Mouse (Mus musculus) erythroblast, adult 5-6 weeks (primary cell): Measurements from ENCODE around the gene Arhgef11. TPM values are rescaled to one million over a fixed set of nuclear protein-coding genes. Genes with fewer than 3 reads are reported as not detected.
"Not testable (repeated sequence)": the region's sequence is repeated elsewhere in the genome, so short reads cannot be mapped to it uniquely, and the experiment has no call there.

Experiments used
- ATAC-seq: replicated peaks from 2 replicates; pipeline ENCODE4 v1.8.0; 2016; ENCODE audit warnings: moderate number of reproducible peaks, mild to moderate bottlenecking, moderate TSS enrichment, inconsistent platforms; ENCODE audit not compliant: poor library complexity, low FRiP score, severe bottlenecking
- total RNA-seq, 2 experiments: library from RNA; stranded (forward) in 1 of 2; stranded (reverse) in 1 of 2; fragments of 150-400 nt in 1 of 2; fragments of 200-764, 138-1000 nt in 1 of 2; gene quantifications; 2 replicates each; pipeline versions ENCODE4 v1.2.3 to v1.2.4; 2015 to 2017; ENCODE audit warnings: low replicate concordance in 2 of 2

The Arhgef11 gene
- 1.9 and 4.4 TPM in 2 replicates for total RNA-seq (2015; ENCODE audit: low replicate concordance)
- total RNA-seq (2017; ENCODE audit: low replicate concordance): 2.2 and 2.8 TPM in 2 replicates

DNA sequence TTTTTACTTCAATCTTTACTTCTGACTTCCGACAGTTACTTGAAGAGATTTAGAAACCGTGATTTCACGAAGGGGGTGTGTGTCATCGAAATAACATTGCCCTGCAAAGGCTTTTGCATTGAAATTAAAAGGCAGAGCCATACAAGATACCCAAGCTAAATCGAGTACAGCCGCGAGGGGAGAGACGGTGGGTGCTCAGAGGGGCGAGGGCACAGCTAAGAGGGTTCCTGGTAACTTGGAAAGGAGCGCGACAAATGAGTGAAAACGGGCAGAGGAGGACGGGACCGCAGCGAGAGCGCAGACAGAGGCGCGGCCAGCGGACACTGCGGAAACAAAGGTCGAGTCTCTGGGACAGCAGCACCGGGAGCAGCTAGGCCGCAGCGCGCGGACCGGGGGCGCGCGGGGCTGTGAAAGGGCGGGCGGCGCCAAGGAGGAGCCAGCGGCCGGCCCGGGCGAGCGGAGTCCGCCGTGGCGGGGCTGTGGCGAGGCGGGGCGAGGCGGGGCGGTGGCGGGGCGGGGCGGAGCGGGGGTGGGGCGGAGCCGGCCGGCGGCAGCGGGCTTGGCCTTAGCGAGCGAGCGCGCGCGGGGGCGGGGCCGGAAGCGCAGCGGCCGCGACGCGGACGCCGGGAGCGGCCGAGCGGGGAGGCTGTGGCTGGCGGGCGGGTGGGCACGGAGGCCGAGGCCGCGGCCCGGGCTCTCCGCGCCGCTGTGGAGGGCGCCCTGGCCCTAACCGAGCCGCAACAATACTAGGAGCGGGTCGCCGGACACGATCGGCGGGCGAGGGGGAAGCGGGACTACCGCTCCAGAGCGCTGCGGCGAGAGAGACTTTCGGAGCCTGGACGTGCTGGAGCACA is at the start of gene Arhgef11:
Arhgef11 (plus strand) TSS at position 603 of the 854 bp plus-strand sequence.
- peak; percentile 80 for ATAC-seq

DNA sequence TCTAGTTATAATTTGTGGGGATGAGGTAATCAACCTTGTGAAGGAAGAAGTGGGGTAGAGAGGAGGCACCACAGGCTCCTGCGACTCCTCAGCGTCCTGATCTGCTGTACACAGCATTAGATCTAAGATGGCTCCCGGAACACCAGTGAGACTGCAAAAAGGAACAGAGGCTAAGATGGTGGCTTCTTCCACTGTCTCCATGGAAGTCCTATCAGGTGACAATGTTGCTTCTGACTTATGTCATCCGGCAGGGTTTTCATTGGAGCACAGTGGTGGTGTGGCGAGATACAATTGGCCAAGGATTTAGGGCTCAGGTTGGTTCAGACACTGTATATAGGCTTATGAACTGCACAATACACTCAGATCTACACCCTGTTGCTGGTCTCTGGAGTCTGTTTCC is 48.7 kb upstream of the Arhgef11 start:
- ATAC-seq: no peak

- ATAC-seq: no peak
Measured at GRCm38 (mm10) chr3:87575766-87576165, 41.6 kb upstream of the Arhgef11 start.

DNA sequence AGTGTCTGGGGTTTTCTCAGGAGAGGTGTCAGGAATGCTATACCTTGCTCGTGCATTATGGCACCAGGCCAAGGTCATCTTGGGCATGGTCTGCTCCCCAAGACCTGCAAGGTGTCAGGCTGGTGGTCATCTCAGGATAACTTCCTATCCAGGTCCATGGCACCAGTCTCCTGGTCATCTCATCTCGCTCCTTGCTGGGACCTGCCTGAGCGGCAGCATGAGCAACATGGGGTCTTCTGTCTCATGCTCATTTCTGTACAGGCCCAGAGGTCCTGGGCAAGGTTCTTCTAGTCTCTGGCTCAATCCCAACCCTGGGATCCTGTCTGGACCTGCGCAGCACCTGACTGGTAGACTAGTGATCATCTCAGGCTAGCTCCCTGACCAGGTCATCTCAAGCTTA is 35.1 kb upstream of the Arhgef11 start:
- ATAC-seq: no peak

DNA sequence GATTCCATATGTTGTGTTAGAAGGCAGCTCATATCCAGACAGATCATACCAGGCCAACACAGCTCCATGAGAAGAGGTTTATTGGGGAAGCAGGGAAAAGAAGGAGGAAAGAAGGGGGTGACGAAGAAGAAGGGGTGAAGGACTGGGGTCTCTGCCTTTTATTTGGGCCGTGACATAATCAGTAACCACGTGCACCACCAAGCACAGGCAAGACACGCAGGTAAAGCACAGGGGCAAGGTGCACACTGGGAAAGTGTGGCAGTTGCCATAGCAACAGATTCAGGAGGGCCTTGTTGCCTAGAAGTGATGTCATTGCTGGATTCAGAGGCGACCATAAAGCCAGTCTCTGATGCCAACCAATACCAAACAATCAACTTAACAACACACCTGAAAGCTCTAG is 23.6 kb upstream of the Arhgef11 start:
- no peak for ATAC-seq

GRCm38 (mm10) chr3:87595328-87595727 is 22.0 kb upstream of the Arhgef11 start:
- ATAC-seq: not testable (repeated sequence)

DNA sequence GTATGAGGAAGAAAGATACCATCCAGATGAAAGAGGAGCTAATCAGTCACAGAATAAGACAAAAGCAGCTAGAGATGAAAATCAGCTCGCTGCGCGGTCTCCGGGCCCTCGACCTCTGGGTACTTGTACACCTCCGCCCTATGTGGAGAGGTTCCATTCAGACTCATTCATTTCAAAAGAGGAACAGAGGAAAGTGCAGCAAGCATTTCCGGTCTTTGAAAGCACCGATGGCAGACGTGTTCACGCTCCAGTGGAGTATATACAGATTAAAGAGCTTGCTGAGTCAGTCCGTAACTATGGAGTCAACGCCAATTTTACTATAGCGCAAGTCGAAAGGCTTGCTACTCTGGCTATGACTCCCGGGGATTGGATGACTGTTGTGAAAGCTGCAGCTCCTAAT is 16.3 kb upstream of the Arhgef11 start:
- ATAC-seq: not testable (repeated sequence)

GRCm38 (mm10) chr3:87616354-87616753 is 1.0 kb upstream of the Arhgef11 start:
- no peak for ATAC-seq

DNA sequence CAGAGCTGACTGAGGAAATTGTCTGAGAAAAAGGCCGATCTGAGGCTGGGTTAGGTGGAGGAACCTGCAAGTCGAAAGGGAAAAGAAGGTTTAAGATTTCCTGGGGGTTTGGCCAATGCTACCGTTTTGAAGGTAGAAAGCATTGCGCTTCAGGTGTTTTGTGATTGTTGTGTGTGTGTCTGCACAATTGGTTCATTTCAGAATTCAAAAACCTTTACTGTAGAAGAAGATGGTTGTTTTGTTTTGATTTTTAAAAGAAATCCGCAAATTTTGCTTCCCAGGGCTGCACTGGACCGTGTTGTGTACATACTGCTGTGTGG is 412 bp downstream of the Arhgef11 start:
- no peak for ATAC-seq

DNA sequence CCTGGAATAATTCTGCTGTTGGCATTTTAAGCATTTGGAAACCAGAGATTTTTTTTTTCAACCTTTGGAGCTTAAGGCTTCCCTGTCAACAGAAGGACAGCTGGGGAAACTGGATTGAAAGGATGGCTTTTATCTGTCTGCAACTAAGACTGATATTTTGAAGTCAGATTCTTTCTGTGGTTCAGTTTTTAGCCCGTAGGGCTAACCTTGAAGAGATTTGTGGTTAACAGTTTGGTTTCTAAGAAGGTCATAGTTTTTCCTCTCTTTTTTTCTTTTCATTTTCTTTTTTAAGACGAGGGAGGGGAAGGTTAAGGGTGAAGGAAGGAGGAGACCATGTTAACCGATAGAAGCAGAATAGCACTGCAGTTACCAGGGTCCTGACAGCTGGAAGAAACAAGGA is 881 bp downstream of the Arhgef11 start:
- no peak for ATAC-seq

DNA sequence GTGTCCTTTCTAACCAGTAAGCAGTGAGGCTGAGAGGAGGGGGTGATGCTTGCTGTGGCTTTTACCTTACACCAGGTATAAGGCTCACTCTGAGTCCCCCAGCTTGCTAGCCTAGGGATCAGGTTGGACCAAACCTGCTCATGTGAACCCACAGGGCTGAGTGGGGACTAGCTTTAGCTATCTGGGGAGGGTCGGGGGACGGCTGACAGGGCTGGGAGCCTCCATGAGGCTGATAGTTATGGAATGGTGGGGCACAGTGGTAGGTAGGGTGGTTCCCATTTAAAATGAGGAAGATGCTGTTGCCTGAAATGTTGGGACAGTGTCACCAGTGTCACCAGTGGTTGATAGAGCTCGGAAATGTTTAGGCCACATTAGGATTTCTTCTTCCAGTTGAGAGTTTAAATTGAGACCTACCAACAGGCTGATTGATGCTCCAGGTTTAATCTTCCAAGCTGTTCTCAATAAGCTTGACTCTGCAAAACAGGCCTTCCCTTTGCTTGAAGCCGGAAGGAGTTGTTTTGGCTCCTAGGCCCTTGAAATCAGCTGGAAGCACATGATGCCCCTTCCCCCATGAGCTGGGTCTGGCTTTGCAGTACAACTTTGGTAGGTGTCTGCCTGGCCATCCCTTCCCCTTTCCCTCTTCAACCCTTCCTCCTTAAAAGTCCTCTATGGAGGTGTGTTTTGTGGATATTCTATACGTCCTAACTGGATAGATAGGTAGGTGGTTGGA is 1.8 kb downstream of the Arhgef11 start:
- no peak for ATAC-seq

DNA sequence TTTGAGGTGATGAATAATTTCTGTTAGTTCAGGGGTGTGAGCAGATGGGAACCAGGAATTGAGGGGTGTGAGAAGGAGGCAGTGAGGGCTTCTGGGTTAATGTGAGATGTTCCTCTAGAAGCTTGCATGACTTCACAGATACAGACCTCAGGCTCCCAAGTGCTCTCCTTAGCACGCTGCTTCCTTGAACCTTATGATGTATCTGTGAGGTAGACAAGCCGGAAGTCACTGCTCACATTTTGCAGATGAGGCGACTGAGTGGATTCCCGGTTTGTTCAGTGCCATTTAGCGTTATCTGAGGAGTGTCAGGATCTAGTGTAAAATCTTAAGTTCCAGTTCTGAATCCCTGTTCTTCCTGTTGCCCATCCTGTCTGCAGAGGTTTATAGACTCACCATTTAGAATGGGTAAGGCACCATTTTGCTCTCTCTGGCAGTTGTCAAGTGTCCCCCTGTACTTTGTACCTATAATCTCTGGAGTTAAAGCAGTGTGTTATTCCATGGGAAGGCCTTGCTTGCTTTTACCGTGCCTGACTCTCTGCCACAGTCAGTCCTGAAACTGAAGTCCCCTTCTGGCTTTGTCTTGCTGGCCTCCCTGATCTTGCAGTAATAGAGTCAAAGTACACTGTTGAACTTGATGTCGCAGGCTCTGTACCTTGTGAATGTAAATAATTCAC is 3.0 kb downstream of the Arhgef11 start:
- ATAC-seq: no peak

- ATAC-seq: no peak
Measured at GRCm38 (mm10) chr3:87624899-87625298, 7.5 kb downstream of the Arhgef11 start.

- ATAC-seq: no peak
Measured at GRCm38 (mm10) chr3:87630899-87631298, 13.5 kb downstream of the Arhgef11 start.

DNA sequence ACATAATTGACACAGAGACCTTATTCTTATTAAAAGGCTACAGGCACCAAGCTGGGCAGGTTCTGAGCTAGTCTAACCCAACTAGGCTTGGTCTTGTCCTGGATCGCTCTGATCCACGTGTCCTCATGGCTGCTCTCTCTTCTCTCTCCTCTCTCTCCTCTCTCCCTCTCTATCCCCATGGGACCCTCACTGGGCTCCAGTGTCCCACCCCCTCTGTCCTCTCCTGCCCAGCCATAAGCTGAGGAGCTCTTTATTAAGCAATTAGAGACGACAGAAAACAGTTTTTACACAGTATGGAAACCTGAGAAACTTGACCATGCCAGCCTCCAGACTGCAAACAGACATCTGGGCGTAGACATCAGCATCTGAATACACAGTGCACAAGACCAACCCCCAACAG is 14.0 kb downstream of the Arhgef11 start:
- ATAC-seq: no peak

DNA sequence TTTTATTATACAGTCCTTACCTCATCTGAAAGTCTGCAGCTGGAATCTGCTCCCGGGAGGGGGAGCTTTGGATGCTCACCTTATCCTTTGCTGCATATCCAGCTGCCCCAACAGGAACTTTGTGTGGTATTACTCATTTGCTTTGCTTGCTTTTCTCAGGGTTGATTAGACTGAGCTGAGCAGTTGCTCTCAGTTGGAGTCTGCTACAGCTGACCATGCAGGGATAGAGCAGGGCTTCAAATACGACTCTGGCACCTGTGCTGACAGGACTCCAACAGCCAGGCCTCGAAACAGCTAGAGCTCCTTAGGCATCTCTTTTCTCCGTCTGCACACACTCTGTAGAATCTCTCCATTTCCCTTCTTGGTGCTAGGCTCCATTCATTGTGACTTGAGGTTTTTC is 18.2 kb downstream of the Arhgef11 start:
- ATAC-seq: no peak

DNA sequence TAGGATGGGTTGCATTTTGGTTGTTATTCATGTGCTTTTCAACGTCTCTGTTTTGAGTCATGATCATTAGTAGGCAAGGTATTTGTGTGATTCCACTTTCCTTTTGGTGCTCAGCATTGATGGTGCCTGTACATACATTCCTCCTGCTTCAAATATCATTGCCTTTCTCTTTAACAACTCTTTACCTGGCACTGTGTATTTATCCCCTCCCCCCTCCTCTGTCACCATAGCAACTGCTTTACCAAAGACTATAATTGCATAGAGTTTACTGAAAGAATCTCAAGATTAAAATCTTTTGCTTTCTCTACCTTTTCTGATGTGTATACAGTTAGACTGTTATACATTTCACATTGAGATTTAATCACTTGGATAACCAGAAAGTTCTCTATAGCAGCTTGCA is 26.1 kb downstream of the Arhgef11 start:
- no peak for ATAC-seq

DNA sequence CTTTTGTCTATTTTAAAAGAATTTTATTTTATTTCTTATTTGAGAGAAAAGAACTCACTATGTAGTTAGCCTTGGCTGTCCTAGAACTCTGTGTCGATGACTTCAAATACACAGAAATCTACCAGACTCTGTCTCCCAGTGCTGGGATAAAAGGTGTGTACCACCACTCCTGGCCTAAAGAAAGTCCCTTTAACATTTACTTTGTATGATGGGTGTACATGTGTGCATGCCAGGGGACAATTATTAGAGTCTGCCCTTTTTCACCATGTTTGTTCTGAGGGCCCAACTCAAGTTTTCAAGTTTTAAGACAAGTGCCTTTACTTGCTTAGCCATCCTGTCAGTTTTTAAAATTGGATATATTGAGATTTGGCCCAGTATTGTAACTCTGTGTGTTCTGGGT is 28.8 kb downstream of the Arhgef11 start:
- no peak for ATAC-seq

- ATAC-seq: no peak
Measured at GRCm38 (mm10) chr3:87649063-87649462, 31.7 kb downstream of the Arhgef11 start.

DNA sequence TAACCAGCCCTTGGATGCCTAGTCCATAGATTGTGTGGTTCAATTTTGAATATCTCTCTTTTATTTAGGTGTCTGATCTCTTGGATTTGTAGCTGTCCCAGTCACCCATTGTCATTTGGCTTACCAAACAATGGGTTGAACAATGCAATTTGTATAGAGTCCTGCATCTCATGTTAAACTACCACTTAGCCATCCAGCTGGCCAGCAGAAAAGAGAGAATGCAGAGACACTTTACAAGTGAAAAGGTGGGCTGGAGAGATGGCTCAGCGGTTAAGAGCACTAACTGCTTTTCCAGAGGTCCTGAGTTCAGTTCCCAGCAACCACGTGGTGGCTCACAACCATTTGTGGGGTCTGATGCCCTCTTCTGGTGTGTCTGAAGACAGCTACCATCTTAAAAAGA is 41.0 kb downstream of the Arhgef11 start:
- ATAC-seq: no peak
